20 mouse cellular contexts compared by ENCODE assay signal in genomic region chr9:61844645-61845044, GRCm38 (mm10).
DNase-seq lines count a peak whose midpoint lies in the region; ATAC-seq lines count a peak whose summit lies in the region.
"Had no signal": no experiment of that assay in that cellular context is flagged by ENCODE, and none has a peak within 500 bp of the region (broad histone marks: within the 10 kb centered on the region; RNA-seq: fewer than 3 reads in every experiment).

No protein-coding gene starts in this region.

- 89% methylated on average over 5 of the region's 5 CpGs for WGBS in hindbrain, embryonic 10.5 days
- 87% methylated on average over 5 of the region's 5 CpGs for whole genome bisulfite sequencing in hindbrain, embryonic 12.5 days
- 53% methylated on average over 5 of the region's 5 CpGs for WGBS in lung, embryonic 15.5 days

- no peaks in the 10 kb centered on the region for H3K36me3 ChIP-seq in hindbrain, embryonic 10.5 days
- no peaks in the 10 kb centered on the region for H3K36me3 ChIP-seq in hindbrain, embryonic 12.5 days
- no peaks in the 10 kb centered on the region for H3K36me3 ChIP-seq in lung, embryonic 15.5 days
- H3K36me3 ChIP-seq: embryonic facial prominence, embryonic 12.5 days; heart, embryonic 10.5 days had no signal

- H3K9me3 ChIP-seq in hindbrain, embryonic 10.5 days: no peaks in the 10 kb centered on the region
- H3K9me3 ChIP-seq in hindbrain, embryonic 12.5 days (replicated peaks): no peaks in the 10 kb centered on the region
- H3K9me3 ChIP-seq in lung, embryonic 15.5 days: no peaks in the 10 kb centered on the region
- H3K9me3 ChIP-seq: embryonic facial prominence, embryonic 12.5 days; heart, embryonic 10.5 days had no signal

- H3K27ac ChIP-seq in hindbrain, embryonic 10.5 days: 0 out of 2 replicates have a peak overlapping the region, but pooled peaks have one; percentile 53
- no peak overlapping the region for H3K27ac ChIP-seq in hindbrain, embryonic 12.5 days
- peak overlapping the region; percentile 11 for H3K27ac ChIP-seq in lung, embryonic 15.5 days
- H3K27ac ChIP-seq: embryonic facial prominence, embryonic 12.5 days; gastrocnemius, adult 2 months; heart, embryonic 10.5 days; hindbrain, embryonic 14.5 days had no signal

- no peak overlapping the region for H3K9ac ChIP-seq in hindbrain, embryonic 12.5 days
- no peak overlapping the region for H3K9ac ChIP-seq in lung, embryonic 15.5 days
- H3K9ac ChIP-seq: embryonic facial prominence, embryonic 12.5 days; hindbrain, embryonic 14.5 days had no signal

- H3K4me3 ChIP-seq in hindbrain, embryonic 10.5 days: no peak overlapping the region
- no peak overlapping the region for H3K4me3 ChIP-seq in hindbrain, embryonic 12.5 days
- H3K4me3 ChIP-seq in lung, embryonic 15.5 days: no peak overlapping the region
- H3K4me3 ChIP-seq: embryonic facial prominence, embryonic 12.5 days; gastrocnemius, adult 2 months; heart, embryonic 10.5 days had no signal

- no peak overlapping the region for H3K4me2 ChIP-seq in hindbrain, embryonic 12.5 days (replicated peaks)
- no peak overlapping the region; the same call in 1 of the 2 replicates for H3K4me2 ChIP-seq in lung, embryonic 15.5 days
- H3K4me2 ChIP-seq: embryonic facial prominence, embryonic 12.5 days; hindbrain, embryonic 14.5 days had no signal

- no peaks in the 10 kb centered on the region for H3K27me3 ChIP-seq in hindbrain, embryonic 10.5 days (ENCODE audit: insufficient read depth, poor library complexity, severe bottlenecking)
- H3K27me3 ChIP-seq in hindbrain, embryonic 12.5 days: no peaks in the 10 kb centered on the region; the same call in 1 of the 2 replicates
- H3K27me3 ChIP-seq in lung, embryonic 15.5 days: 0 out of 2 replicates have a peak, but pooled peaks cover 3% of the 10 kb centered on the region
- H3K27me3 ChIP-seq: embryonic facial prominence, embryonic 12.5 days had no signal

- no peak for DNase-seq in hindbrain, embryonic 10.5 days (ENCODE audit: low spot score)
- DNase-seq in lung, adult 18-20 months: peak; percentile 38 to 60
- DNase-seq in lung, postnatal 14 days: no peak
- DNase-seq in lung, postnatal 25 days (ENCODE audit: low spot score): peak; percentile 33
- no peak for DNase-seq in cerebellum, postnatal 4 days (ENCODE audit: low spot score in 2 of 2)
- DNase-seq: adrenal gland, postnatal 10 days; cerebellum, adult 11 months; cerebellum, adult 8-10 months; cerebellum, postnatal 14 days; gastrocnemius, adult 2 months; gastrocnemius, postnatal 25 days; heart, adult 11 months; heart, postnatal 10 days; heart, postnatal 4 days had no signal

- peaks cover 20% of the 10 kb centered on the region for H3K4me1 ChIP-seq in hindbrain, embryonic 10.5 days (replicated peaks)
- no peaks in the 10 kb centered on the region for H3K4me1 ChIP-seq in hindbrain, embryonic 12.5 days
- peaks cover 22% of the 10 kb centered on the region; the same call in 1 of the 2 replicates for H3K4me1 ChIP-seq in lung, embryonic 15.5 days
- H3K4me1 ChIP-seq: embryonic facial prominence, embryonic 12.5 days had no signal

- ATAC-seq in hindbrain, embryonic 12.5 days (ENCODE audit: low FRiP score): no peak
- ATAC-seq in lung, embryonic 15.5 days (ENCODE audit: borderline replicate concordance, extremely low read depth, low FRiP score, low TSS enrichment): no peak
- ATAC-seq: forebrain, embryonic 14.5 days had no signal

Comparison
In these comparisons a context has a peak if more than half of its experiments do, and no peak if none do; other contexts are left out.
1. DNase-seq: peak in lung, adult 18-20 months (2 of 2) and lung, postnatal 25 days (single experiment); none in hindbrain, embryonic 10.5 days (single experiment), lung, postnatal 14 days (single experiment) and cerebellum, postnatal 4 days (0 of 2).